Mouse (Mus musculus) heart, embryonic 16.5 days (tissue): ENCODE results near the gene Nrip1. TPM values are rescaled to one million over a fixed set of nuclear protein-coding genes. Genes with fewer than 3 reads are reported as not detected.

Experiments
- ATAC-seq: fragments of 200-750 bp; cut with Nextera tagmentation; replicated peaks from 2 replicates; pipeline ENCODE4 v1.8.0; 2017; ENCODE audit warnings: moderate number of reproducible peaks; ENCODE audit not compliant: insufficient read depth, low FRiP score; ENCODE audit errors: extremely low read depth
- H3K27ac ChIP-seq: fragments of 300-500 bp; sonication (generic); 2 replicates; pipeline ENCODE4 v1.5.1; 2014; ENCODE audit warnings: mild to moderate bottlenecking, low read length, control low read depth, moderate library complexity
- H3K27me3 ChIP-seq: fragments of 300-500 bp; sonication (generic); 2 replicates; pipeline ENCODE4 v1.6.1; 2014; ENCODE audit warnings: low read length, mixed read lengths; ENCODE audit not compliant: control insufficient read depth, insufficient read depth
- H3K36me3 ChIP-seq: fragments of 300-500 bp; sonication (generic); 2 replicates; pipeline ENCODE4 v1.6.1; 2014; ENCODE audit not compliant: control insufficient read depth, insufficient read depth
- H3K4me1 ChIP-seq: fragments of 300-500 bp; sonication (generic); 2 replicates; pipeline ENCODE4 v1.6.1; 2014; ENCODE audit warnings: low read length, mixed read lengths; ENCODE audit not compliant: control insufficient read depth, insufficient read depth
- H3K4me2 ChIP-seq: fragments of 300-500 bp; sonication (generic); 2 replicates; pipeline ENCODE4 v1.6.1; 2014; ENCODE audit warnings: low read depth, mild to moderate bottlenecking, control low read depth, low read length
- H3K4me3 ChIP-seq: fragments of 300-500 bp; sonication (generic); 2 replicates; pipeline ENCODE4 v1.5.1; 2014; ENCODE audit warnings: mild to moderate bottlenecking, control low read depth, low read length
- H3K9ac ChIP-seq: fragments of 300-500 bp; sonication (generic); 2 replicates; pipeline ENCODE4 v1.6.1; 2014; ENCODE audit warnings: low read length, control low read depth
- H3K9me3 ChIP-seq: fragments of 300-500 bp; sonication (generic); replicated peaks from 2 replicates; pipeline ENCODE4 v1.6.1; 2016; ENCODE audit warnings: low read length; ENCODE audit not compliant: control insufficient read depth
- WGBS: fragments of 180-500 bp; shearing (Covaris S2); extraction: QIAGEN DNeasy Blood & Tissue Kit; methylation state at CpG from one replicate; pipeline ENCODE4 v1.1.7; 2014; 5-methylcytosine and 5-hydroxymethylcytosine counted together
- polyA plus RNA-seq: library from polyadenylated mRNA; unstranded; fragments of >200 nt; fragmentation: Nextera tagmentation; extraction: Ambion mirVana; gene quantifications from 2 replicates; pipeline ENCODE4 v1.2.1, GENCODE M21; 2015

Gene Nrip1
- polyA plus RNA-seq, 1 experiment from 2014 or later, result 23.1 TPM

GRCm38 (mm10) chr16:76344761-76345368 is 28.8 kb downstream of the Nrip1 start:
- 94% methylated on average over 3 of the region's 3 CpGs for WGBS
- H3K4me1 ChIP-seq, result 0 out of 2 replicates have a peak, but pooled peaks cover 5% of the 10 kb centered on the region
- peaks cover 11% of the 10 kb centered on the region for H3K9me3 ChIP-seq
- no peak overlapping the region for H3K4me3 ChIP-seq
- peaks cover 19% of the 10 kb centered on the region for H3K36me3 ChIP-seq
- H3K4me2 ChIP-seq, result no peak overlapping the region
- no peak overlapping the region for H3K9ac ChIP-seq
- H3K27me3 ChIP-seq, result no peaks in the 10 kb centered on the region
- ATAC-seq, result no peak; the same call in 1 of the 2 replicates
- no peak overlapping the region for H3K27ac ChIP-seq

- Histone ChIP-seq H3K4me3 (no peak overlapping the region), H3K4me2 (no peak overlapping the region), H3K9me3 (peaks cover 11% of the 10 kb centered on the region), H3K4me1 (0 out of 2 replicates have a peak, but pooled peaks cover 5% of the 10 kb centered on the region), H3K27ac (no peak overlapping the region), H3K9ac (no peak overlapping the region), H3K27me3 (no peaks in the 10 kb centered on the region), H3K36me3 (peaks cover 16% of the 10 kb centered on the region)
- ATAC-seq, result no peak
- WGBS, result 90% methylated on average over 2 of the region's 2 CpGs
These were observed 29.6 kb downstream of the Nrip1 start for GRCm38 (mm10) chr16:76344030-76344429.

DNA sequence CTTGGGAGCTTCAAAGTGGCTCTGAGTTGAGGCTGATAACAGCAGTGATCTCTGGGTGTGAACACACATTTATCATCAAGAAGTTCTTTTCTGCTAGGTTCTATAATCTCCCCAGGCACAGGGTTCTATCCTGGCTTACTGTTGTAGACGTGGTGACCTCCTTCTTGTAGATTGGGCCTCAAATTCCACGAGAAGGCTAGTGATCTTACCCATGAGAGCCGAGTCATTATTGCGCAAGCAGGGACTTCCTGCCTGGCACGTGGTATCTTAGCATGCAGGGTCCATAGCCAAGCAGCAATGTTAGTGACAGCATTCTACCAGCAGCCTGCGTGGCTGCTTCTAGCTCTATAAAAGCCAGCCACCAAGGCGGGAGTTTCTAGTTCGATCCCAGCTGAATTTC is 32.0 kb downstream of the Nrip1 start:
- H3K9ac ChIP-seq, result no peak overlapping the region
- no peaks in the 10 kb centered on the region for H3K27me3 ChIP-seq
- no peak overlapping the region for H3K4me3 ChIP-seq
- peaks cover 16% of the 10 kb centered on the region for H3K36me3 ChIP-seq
- peaks cover 11% of the 10 kb centered on the region for H3K9me3 ChIP-seq
- no peak for ATAC-seq
- no peak overlapping the region for H3K4me2 ChIP-seq
- 0 out of 2 replicates have a peak, but pooled peaks cover 5% of the 10 kb centered on the region for H3K4me1 ChIP-seq
- 63% methylated on average over 8 of the region's 8 CpGs for WGBS
- no peak overlapping the region for H3K27ac ChIP-seq

DNA sequence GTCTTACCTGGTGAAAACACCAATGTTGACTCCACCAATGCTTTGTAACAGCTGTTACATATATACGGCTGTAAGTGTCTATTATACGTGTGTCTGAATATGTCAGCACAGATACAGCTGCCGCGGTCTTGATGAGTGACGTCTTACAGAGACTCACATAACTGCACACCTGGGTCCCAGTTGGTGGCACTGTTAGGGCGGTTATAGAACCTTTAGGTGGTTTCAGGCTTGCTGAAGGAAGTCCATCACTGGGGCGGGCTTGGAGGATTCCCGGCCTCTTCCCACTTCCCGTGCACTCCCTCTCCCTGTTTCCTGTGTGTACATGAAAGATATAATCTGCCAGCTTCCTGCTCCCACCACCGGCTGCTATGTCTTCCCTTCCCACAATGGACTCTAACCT is 34.4 kb downstream of the Nrip1 start:
- Histone ChIP-seq H3K4me2 (no peak overlapping the region), H3K9ac (no peak overlapping the region), H3K27ac (no peak overlapping the region), H3K4me3 (no peak overlapping the region), H3K36me3 (peaks cover 12% of the 10 kb centered on the region), H3K9me3 (peaks cover 8% of the 10 kb centered on the region), H3K27me3 (no peaks in the 10 kb centered on the region), H3K4me1 (0 out of 2 replicates have a peak, but pooled peaks cover 5% of the 10 kb centered on the region)
- ATAC-seq, result no peak
- 68% methylated on average over 10 of the region's 10 CpGs for WGBS

- Histone ChIP-seq H3K27me3 (no peaks in the 10 kb centered on the region), H3K4me3 (no peak overlapping the region), H3K27ac (no peak overlapping the region), H3K4me2 (no peak overlapping the region), H3K4me1 (0 out of 2 replicates have a peak, but pooled peaks cover 5% of the 10 kb centered on the region), H3K9me3 (no peaks in the 10 kb centered on the region), H3K36me3 (no peaks in the 10 kb centered on the region), H3K9ac (no peak overlapping the region)
- no peak for ATAC-seq
- WGBS, result 78% methylated on average over 7 of the region's 7 CpGs
These were observed 36.3 kb downstream of the Nrip1 start for GRCm38 (mm10) chr16:76337351-76337750.

GRCm38 (mm10) chr16:76336932-76337331 is 36.7 kb downstream of the Nrip1 start:
- ATAC-seq, result no peak
- WGBS, result 83% methylated on average over 11 of the region's 11 CpGs
- Histone ChIP-seq H3K4me2 (no peak overlapping the region), H3K9me3 (no peaks in the 10 kb centered on the region), H3K36me3 (no peaks in the 10 kb centered on the region), H3K27me3 (no peaks in the 10 kb centered on the region), H3K9ac (no peak overlapping the region), H3K4me3 (no peak overlapping the region), H3K4me1 (0 out of 2 replicates have a peak, but pooled peaks cover 4% of the 10 kb centered on the region), H3K27ac (no peak overlapping the region)

DNA sequence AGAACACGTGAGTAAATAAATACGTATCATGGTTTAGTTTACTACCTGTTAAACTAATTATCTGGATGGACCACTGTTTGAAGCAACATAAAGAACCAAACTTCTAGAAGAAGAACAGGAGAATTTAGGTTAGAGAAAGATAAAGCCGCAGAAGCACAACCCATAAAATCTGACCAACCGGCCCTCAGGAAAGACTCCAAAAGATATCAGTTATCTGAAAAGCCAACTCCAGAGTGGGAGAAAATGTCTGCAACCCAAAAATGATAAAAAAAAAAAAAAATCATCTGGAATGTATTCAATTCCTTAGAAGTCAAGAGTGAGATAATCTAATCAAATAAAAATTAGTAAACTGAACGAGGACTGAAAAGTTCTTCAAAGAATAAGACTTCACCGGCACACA is 37.7 kb downstream of the Nrip1 start:
- WGBS, result 72% methylated on average over 6 of the region's 6 CpGs
- ATAC-seq, result no peak
- Histone ChIP-seq H3K4me1 (peaks cover 3% of the 10 kb centered on the region), H3K4me3 (no peak overlapping the region), H3K36me3 (no peaks in the 10 kb centered on the region), H3K9me3 (no peaks in the 10 kb centered on the region), H3K27ac (no peak overlapping the region), H3K4me2 (no peak overlapping the region), H3K27me3 (no peaks in the 10 kb centered on the region), H3K9ac (no peak overlapping the region)

DNA sequence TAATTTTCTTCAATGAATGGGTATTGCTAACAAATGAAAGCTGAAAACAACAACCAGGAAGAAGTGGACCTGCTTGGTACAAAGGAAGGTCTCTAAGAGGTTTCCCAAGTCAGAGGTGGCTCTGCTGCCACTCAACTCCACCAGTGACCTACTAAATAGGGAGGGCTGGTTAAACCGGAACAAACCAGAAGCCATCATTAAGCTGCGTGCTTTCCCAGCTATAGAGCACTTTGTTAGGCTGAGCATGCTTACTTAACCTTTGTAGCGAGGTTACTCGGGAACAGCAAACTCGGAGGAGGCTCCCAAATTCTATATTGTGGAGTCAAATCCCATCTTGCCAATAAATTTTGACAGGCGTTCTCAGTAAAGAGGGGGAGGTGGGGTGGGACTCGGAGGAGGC is 41.5 kb downstream of the Nrip1 start:
- Histone ChIP-seq H3K4me1 (peaks cover 6% of the 10 kb centered on the region), H3K9me3 (no peaks in the 10 kb centered on the region), H3K9ac (no peak overlapping the region), H3K4me3 (no peak overlapping the region), H3K27ac (no peak overlapping the region), H3K27me3 (no peaks in the 10 kb centered on the region), H3K4me2 (no peak overlapping the region), H3K36me3 (peaks cover 3% of the 10 kb centered on the region; the same call in 1 of the 2 replicates)
- no peak for ATAC-seq
- WGBS, result 73% methylated on average over 7 of the region's 7 CpGs

DNA sequence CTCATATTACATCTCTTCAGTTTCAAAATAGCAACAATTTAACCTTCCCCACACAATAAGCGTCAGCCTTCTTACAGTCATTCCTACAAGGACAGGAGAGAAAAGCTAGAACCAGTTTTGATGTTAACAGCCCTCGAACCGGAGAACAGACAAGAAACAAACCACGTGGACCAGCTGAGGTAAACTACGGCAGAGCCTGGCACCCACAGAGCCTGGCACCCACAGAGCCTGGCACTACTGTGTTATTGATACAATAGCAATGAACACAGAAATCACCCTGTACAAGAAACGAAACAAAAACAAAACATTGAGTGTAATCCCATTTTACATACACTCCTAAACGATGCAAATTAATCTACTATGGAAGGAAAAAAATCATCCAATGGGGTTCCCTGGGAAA is 42.4 kb downstream of the Nrip1 start:
- H3K9ac ChIP-seq, result no peak overlapping the region
- H3K27me3 ChIP-seq, result no peaks in the 10 kb centered on the region
- ATAC-seq, result no peak
- H3K4me1 ChIP-seq, result peaks cover 6% of the 10 kb centered on the region
- no peak overlapping the region for H3K4me2 ChIP-seq
- no peaks in the 10 kb centered on the region for H3K9me3 ChIP-seq
- 76% methylated on average over 7 of the region's 7 CpGs for WGBS
- no peak overlapping the region for H3K27ac ChIP-seq
- peaks cover 3% of the 10 kb centered on the region; the same call in 1 of the 2 replicates for H3K36me3 ChIP-seq
- H3K4me3 ChIP-seq, result no peak overlapping the region
